Mouse (Mus musculus) thymus, adult 18-20 months (tissue): ENCODE results near the gene Diaph3.
"Not testable (repeated sequence)": the region's sequence is repeated elsewhere in the genome, so short reads cannot be mapped to it uniquely, and the experiment has no call there.

Experiments used
- DNase-seq, 2 experiments: peaks; one replicate each; pipeline ENCODE4 v3.0.0; 2022; ENCODE audit warnings: mixed read lengths in 2 of 2

The Diaph3 gene

GRCm38 (mm10) chr14:87140963-87141486 is at the start of gene Diaph3:
Gene Diaph3, minus strand, starts transcription at chr14:87141235.
- DNase-seq: peak; percentile 85 to 87

- DNase-seq: no peak
These were observed 49.6 kb upstream of the Diaph3 start for GRCm38 (mm10) chr14:87190685-87191084.

- DNase-seq: no peak
These were observed 30.5 kb upstream of the Diaph3 start for GRCm38 (mm10) chr14:87171577-87171976.

GRCm38 (mm10) chr14:87169151-87169550 is 28.1 kb upstream of the Diaph3 start:
- no peak for DNase-seq

GRCm38 (mm10) chr14:87155621-87156238 is 14.7 kb upstream of the Diaph3 start:
- no peak for DNase-seq

GRCm38 (mm10) chr14:87149684-87150083 is 8.6 kb upstream of the Diaph3 start:
- DNase-seq: no peak

GRCm38 (mm10) chr14:87146704-87147103 is 5.7 kb upstream of the Diaph3 start:
- DNase-seq: no peak

GRCm38 (mm10) chr14:87145351-87145750 is 4.3 kb upstream of the Diaph3 start:
- DNase-seq: no peak

- DNase-seq: no peak
These were observed 742 bp upstream of the Diaph3 start for GRCm38 (mm10) chr14:87141777-87142176.

- DNase-seq: no peak
These were observed 590 bp downstream of the Diaph3 start for GRCm38 (mm10) chr14:87140327-87140962.

GRCm38 (mm10) chr14:87126076-87126639 is 14.9 kb downstream of the Diaph3 start:
- no peak for DNase-seq

GRCm38 (mm10) chr14:87125492-87125891 is 15.5 kb downstream of the Diaph3 start:
- no peak for DNase-seq

- DNase-seq: no peak
These were observed 17.9 kb downstream of the Diaph3 start for GRCm38 (mm10) chr14:87123091-87123490.

GRCm38 (mm10) chr14:87121868-87122267 is 19.2 kb downstream of the Diaph3 start:
- no peak for DNase-seq

- no peak for DNase-seq
These were observed 30.4 kb downstream of the Diaph3 start for GRCm38 (mm10) chr14:87110634-87111033.

GRCm38 (mm10) chr14:87099380-87100088 is 41.5 kb downstream of the Diaph3 start:
- DNase-seq: no peak

- no peak for DNase-seq
These were observed 42.9 kb downstream of the Diaph3 start for GRCm38 (mm10) chr14:87098093-87098492.

- DNase-seq: no peak
These were observed 49.5 kb downstream of the Diaph3 start for GRCm38 (mm10) chr14:87091522-87091921.

- no peak for DNase-seq
These were observed 49.9 kb downstream of the Diaph3 start for GRCm38 (mm10) chr14:87091108-87091507.

GRCm38 (mm10) chr14:87088928-87089327 is 52.1 kb downstream of the Diaph3 start:
- DNase-seq: no peak

- DNase-seq: no peak
These were observed 52.6 kb downstream of the Diaph3 start for GRCm38 (mm10) chr14:87088456-87088855.

- DNase-seq: no peak
These were observed 53.0 kb downstream of the Diaph3 start for GRCm38 (mm10) chr14:87087996-87088395.

GRCm38 (mm10) chr14:87084906-87085305 is 56.1 kb downstream of the Diaph3 start:
- not testable (repeated sequence) for DNase-seq
